Mouse (Mus musculus) splenic B cell, adult 2 months (primary cell): Measurements from ENCODE around the gene Ciita.

Source experiments
- DNase-seq: peaks from one replicate; pipeline ENCODE4 v3.0.0-alpha.2; 2011; ENCODE audit warnings: low read depth, low spot score
- H3K27me3 ChIP-seq: 2 replicates; pipeline ENCODE4 v1.6.1; 2012; ENCODE audit warnings: mild to moderate bottlenecking, low read length, moderate library complexity, mixed read lengths; ENCODE audit not compliant: control insufficient read depth, poor library complexity, insufficient read depth, severe bottlenecking
- H3K36me3 ChIP-seq: 2 replicates; pipeline ENCODE4 v1.6.1; 2012; ENCODE audit warnings: mild to moderate bottlenecking, low read length, moderate library complexity, mixed read lengths; ENCODE audit not compliant: control insufficient read depth, poor library complexity, insufficient read depth, severe bottlenecking

Ciita gene

GRCm38 (mm10) chr16:10453872-10454582, 25.8 kb upstream of the Ciita start:
- Histone ChIP-seq H3K27me3 (no peaks in the 10 kb centered on the region), H3K36me3 (no peaks in the 10 kb centered on the region)
- DNase-seq, result no peak

DNA sequence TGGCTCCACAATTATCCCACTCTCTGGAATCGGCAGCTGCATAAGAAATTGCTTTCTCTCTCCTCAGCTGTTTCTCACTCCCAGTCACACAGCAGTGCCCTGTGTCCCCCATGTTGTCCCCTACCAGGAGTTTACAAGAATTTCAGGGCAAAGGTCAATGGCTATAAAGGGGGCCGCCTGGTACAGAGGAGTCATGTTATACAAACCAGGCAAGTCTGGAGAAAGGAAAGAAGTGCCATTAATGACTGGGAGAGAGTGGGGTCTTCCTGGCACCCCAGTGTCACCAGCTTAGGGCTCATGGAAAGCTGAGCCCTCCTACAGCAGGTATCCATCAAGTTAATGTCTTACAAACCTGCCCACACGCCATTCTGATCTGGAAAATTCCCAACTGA, 25.3 kb upstream of the Ciita start:
- no peak for DNase-seq
- H3K27me3 ChIP-seq, result no peaks in the 10 kb centered on the region
- H3K36me3 ChIP-seq, result no peaks in the 10 kb centered on the region

GRCm38 (mm10) chr16:10460188-10460587, 19.7 kb upstream of the Ciita start:
- Histone ChIP-seq H3K36me3 (no peaks in the 10 kb centered on the region), H3K27me3 (no peaks in the 10 kb centered on the region)
- DNase-seq, result no peak

- H3K36me3 ChIP-seq, result no peaks in the 10 kb centered on the region
- DNase-seq, result no peak
- H3K27me3 ChIP-seq, result no peaks in the 10 kb centered on the region
Measured at GRCm38 (mm10) chr16:10461178-10461577, 18.7 kb upstream of the Ciita start.

DNA sequence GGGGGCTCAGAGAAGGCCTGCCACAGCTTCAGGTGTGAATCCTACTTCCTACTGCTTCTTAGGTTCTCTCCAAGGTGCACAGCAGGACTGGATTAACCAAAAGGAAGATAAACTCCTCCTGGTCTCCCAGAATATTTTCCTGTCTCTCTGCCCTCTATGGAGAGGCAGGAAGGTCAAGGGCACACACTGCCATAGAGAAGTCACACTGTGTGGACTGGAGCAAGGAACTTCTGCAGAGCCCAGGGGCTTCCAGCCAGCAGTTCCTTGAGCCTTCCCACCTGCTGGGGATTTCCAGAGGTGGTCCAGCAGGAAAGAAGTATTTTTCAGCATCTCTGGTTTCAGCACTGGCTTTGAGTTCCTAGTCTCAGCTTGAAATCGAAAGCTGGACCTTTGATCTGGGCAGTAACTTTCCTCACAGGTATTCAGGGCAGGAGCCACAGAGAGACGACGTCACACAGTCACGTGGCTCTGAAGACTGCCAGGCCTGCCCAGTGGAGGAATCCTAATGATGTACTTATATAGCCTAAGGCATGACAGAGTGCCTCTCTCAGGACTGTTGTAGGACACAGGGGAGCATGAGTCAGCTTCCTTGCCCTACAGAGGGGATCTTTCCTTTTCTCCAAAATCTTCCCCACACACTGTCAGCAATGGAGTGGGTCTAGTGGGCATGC, 14.7 kb upstream of the Ciita start:
- DNase-seq, result no peak
- H3K27me3 ChIP-seq, result no peaks in the 10 kb centered on the region

GRCm38 (mm10) chr16:10467391-10468107, 12.3 kb upstream of the Ciita start:
- no peak for DNase-seq
- Histone ChIP-seq H3K36me3 (no peaks in the 10 kb centered on the region), H3K27me3 (no peaks in the 10 kb centered on the region)

More for the DNA sequence above, 14.7 kb upstream of the Ciita start:
- no peaks in the 10 kb centered on the region for H3K36me3 ChIP-seq

GRCm38 (mm10) chr16:10468201-10468600, 11.7 kb upstream of the Ciita start:
- no peaks in the 10 kb centered on the region for H3K36me3 ChIP-seq
- H3K27me3 ChIP-seq, result no peaks in the 10 kb centered on the region
- no peak for DNase-seq

GRCm38 (mm10) chr16:10471950-10472349, 7.9 kb upstream of the Ciita start:
- Histone ChIP-seq H3K36me3 (no peaks in the 10 kb centered on the region), H3K27me3 (no peaks in the 10 kb centered on the region)
- no peak for DNase-seq

DNA sequence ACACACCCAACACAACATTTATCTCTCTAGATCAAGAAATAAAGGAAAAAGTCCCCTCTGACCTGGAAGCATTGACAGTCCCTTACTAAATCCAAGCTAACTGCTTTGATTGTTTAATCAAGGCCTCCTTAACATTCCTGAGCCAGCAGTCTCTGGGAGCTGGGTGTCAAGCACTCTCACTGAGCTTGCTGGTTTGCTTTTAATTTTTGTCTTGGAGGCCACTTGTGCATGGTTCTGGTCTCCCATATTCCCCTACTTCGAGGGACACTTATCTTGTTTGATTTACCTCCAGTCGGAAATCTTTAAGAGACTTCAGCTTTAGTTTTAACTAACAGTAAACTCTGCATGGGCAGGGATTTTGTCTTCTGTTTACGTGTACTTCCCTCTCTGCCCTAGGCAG, 4.9 kb upstream of the Ciita start:
- Histone ChIP-seq H3K36me3 (no peaks in the 10 kb centered on the region), H3K27me3 (no peaks in the 10 kb centered on the region)
- DNase-seq, result no peak

GRCm38 (mm10) chr16:10475919-10476318, 3.9 kb upstream of the Ciita start:
- H3K36me3 ChIP-seq, result no peaks in the 10 kb centered on the region
- DNase-seq, result peak; percentile 49
- H3K27me3 ChIP-seq, result no peaks in the 10 kb centered on the region

DNA sequence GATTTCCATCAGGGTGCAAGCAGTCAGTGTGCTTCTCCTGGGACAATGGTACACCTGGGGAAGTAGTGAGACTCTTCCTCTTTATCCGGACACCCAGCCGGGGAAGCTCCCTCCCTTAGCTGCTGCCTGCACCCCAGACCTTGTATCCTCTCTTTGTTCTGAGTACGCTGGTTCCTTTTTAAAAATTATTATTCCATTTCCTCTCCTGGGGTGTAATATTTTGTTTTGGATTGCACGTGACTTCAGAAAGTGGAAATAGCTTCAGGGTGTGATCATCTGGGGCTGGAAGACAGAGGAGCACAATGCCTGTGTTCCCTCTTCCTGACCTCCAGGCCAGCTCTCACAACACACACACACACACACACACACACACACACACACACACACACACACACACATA, 2.5 kb downstream of the Ciita start:
- Histone ChIP-seq H3K27me3 (no peaks in the 10 kb centered on the region), H3K36me3 (no peaks in the 10 kb centered on the region)
- DNase-seq, result no peak

DNA sequence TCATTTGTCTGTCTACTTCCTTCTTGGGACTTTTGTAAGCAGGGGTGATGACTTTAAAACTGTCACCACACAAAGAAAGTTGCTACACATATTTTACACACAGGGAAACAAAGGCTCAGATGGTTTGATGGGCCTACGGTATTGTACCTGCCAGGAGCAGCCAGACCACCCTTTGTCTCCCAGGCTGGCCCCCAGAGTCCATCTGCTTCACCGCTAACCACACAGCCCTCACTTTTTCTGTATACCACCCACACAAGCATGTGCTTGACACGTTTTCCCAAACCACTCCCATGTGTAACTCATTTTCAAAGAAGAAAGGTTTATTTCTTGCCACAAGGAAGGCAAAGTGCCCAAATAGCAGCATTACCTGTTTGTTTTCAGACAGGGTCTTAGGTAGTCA, 7.1 kb downstream of the Ciita start:
- no peak for DNase-seq
- Histone ChIP-seq H3K36me3 (peaks cover 3% of the 10 kb centered on the region; the same call in 1 of the 2 replicates), H3K27me3 (no peaks in the 10 kb centered on the region)

GRCm38 (mm10) chr16:10487895-10488493, 8.1 kb downstream of the Ciita start:
- peaks cover 5% of the 10 kb centered on the region; the same call in 1 of the 2 replicates for H3K36me3 ChIP-seq
- DNase-seq, result peak; percentile 81
- H3K27me3 ChIP-seq, result no peaks in the 10 kb centered on the region

DNA sequence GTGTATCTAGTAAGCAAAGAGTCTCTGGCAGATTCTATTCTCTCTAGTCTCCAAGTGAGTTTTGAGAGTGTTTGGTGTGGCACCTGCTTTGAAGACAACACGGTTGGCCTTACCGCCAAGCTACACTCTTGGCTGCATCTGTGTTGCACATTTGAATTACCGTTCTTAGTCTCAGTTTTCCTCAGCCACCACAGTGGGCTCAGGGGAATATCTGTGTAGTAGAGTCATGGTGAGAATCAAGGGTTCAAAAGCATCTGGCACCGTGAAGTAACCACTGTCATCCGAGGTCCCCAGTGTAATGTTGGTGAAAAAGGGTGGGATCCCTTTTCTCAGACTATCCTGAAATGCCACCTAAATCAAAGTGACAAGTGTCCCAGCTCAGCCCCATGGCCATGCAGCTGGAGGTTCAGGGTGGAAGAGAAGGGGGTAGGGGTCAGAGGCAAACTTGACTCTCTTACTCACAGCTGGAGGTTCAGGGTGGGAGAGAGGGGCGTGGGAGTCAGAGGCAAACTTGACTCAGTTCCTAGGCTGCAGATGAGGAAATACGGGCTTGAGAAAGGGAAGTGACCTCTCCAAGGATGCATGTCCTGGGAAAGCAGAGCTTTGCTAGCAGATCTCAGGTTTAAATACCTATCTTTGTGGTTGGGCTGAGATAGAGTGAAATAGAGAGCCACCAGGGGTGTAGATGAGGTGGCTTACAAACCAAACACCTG, 9.1 kb downstream of the Ciita start:
- Histone ChIP-seq H3K27me3 (no peaks in the 10 kb centered on the region), H3K36me3 (peaks cover 10% of the 10 kb centered on the region; the same call in 1 of the 2 replicates)
- DNase-seq, result peak; percentile 26
